Mouse (Mus musculus) spleen, postnatal 10 days (tissue): ENCODE results near the gene Cdkn2aipnl.

ENCODE experiments used
- DNase-seq, 2 experiments: peaks; one replicate each; pipeline ENCODE4 v3.0.0; 2021 to 2022; ENCODE audit warnings: low spot score in 2 of 2

Cdkn2aipnl gene

DNA sequence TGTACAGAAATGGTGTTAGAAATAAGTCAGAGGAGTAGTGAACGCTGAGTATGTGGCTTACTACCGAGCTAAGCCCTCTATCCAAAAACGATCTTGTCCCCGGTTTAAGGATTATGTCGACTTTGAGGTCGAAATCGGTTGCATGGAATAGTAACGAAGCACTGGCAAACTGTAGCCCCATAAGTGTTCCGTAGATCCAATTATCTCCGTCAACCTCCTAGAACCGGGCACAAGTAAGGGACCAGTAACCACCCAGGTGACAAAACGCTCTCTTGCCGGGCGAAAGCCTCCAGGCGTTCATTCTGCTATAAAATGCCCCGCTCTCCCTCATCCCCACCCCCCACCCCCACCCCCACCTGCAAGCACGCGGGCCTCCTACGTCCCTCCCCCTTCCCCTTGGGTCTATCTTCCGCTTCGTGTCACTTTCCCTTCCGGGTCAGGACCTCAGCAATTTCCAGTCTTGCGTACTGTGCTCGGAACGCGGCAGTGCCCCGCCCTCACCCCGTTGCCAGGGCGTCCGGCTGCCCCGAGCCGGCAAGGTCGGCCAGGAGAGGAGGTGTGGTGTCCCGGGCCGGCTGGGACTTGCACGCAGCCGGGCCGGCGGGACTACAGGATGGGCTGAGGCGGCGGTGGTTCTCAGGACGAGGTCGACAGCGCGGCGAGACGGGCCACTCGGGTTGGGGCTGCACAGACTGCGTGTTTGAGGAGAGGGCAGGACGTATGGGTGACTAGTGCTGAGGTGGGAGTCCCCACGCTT, 36.5 kb downstream of the Cdkn2aipnl start, which contains the start of gene Cdkl3:
Cdkl3 (plus strand) TSS at position 450 of the 757 bp plus-strand sequence.
- DNase-seq: peak; percentile 82 to 93

GRCm38 (mm10) chr11:52005586-52005985, 38.1 kb downstream of the Cdkn2aipnl start:
- DNase-seq: no peak

DNA sequence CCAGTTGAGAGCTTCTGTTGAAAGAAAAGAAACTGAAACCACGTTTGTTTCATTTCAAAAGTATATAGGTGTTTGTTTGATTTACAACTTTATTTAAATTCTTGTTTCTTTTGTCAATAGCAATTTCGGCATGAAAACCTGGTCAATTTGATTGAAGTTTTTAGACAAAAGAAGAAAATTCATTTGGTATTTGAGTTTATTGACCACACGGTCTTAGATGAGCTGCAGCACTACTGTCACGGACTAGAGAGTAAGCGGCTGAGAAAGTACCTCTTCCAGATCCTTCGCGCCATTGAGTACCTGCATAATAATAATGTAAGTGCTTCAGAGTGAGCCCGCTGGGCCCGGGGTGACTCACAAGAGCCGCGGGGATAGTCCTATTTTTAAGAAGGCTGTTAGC, 43.5 kb downstream of the Cdkn2aipnl start:
- DNase-seq: no peak

- DNase-seq: no peak
Measured at GRCm38 (mm10) chr11:52011541-52011940, 44.1 kb downstream of the Cdkn2aipnl start.

DNA sequence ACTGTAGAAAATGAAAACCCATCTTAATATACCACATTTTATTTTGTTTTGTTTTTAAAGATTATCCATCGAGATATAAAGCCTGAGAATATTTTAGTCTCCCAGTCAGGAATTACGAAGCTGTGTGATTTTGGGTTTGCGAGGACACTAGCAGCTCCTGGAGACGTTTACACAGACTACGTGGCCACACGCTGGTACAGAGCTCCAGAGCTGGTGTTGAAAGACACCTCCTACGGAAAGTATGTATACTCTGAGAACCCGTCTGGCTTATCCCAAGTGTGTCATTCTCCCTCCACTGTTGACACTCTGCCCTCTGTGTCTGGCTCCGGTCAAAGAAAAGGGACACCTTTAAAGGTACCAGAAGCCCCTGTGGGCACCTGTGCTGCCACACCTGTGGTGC, 50.8 kb downstream of the Cdkn2aipnl start:
- DNase-seq: no peak
